Mouse (Mus musculus): ENCODE data around the gene Triobp. TPM values are rescaled to one million over a fixed set of nuclear protein-coding genes. Genes with fewer than 3 reads are reported as not detected.

The Triobp gene
- polyA plus RNA-seq, 1 experiment from 2014 or later, result 60.1 TPM

- 4% methylated on average over 9 of the region's 9 CpGs for WGBS
- Histone ChIP-seq H3K4me1 (replicated peaks; ENCODE audit: control insufficient read depth, insufficient read depth, low read length) (no peaks in the 10 kb centered on the region), H3K36me3 (ENCODE audit: control insufficient read depth, insufficient read depth, low read length) (peaks cover 9% of the 10 kb centered on the region; the same call in 1 of the 2 replicates), H3K27me3 (ENCODE audit: control insufficient read depth, insufficient read depth, low read length) (no peaks in the 10 kb centered on the region; the same call in 1 of the 2 replicates), H3K9ac (ENCODE audit: low read length) (peak overlapping the region; percentile 41), H3K4me2 (ENCODE audit: low read depth, low read length, severe bottlenecking) (peak overlapping the region; percentile 43), H3K9me3 (ENCODE audit: control insufficient read depth, low read length) (no peaks in the 10 kb centered on the region), H3K4me3 (ENCODE audit: low read depth, low read length) (peak overlapping the region; percentile 18), H3K27ac (ENCODE audit: low read depth, low read length) (no peak overlapping the region)
- ATAC-seq (replicated peaks; ENCODE audit: low FRiP score), result peak; percentile 63
- DNase-seq (ENCODE audit: low spot score), result peak; percentile 87
These were observed 4.9 kb upstream of the Triobp start for GRCm38 (mm10) chr15:78942663-78943062.

- no peak overlapping the region for H3K27ac ChIP-seq (ENCODE audit: low read depth, low read length)
- WGBS, result 79% methylated on average over 7 of the region's 7 CpGs
These were observed 1.3 kb upstream of the Triobp start for GRCm38 (mm10) chr15:78946232-78946631.

GRCm38 (mm10) chr15:78948152-78948725, 715 bp downstream of the Triobp start:
- Histone ChIP-seq H3K27me3 (ENCODE audit: control insufficient read depth, insufficient read depth, low read length) (no peaks in the 10 kb centered on the region; the same call in 1 of the 2 replicates), H3K4me1 (replicated peaks; ENCODE audit: control insufficient read depth, insufficient read depth, low read length) (peaks cover 6% of the 10 kb centered on the region; the same call in 1 of the 2 replicates), H3K9ac (ENCODE audit: low read length) (peak overlapping the region; percentile 62), H3K9me3 (ENCODE audit: control insufficient read depth, low read length) (no peaks in the 10 kb centered on the region), H3K4me2 (ENCODE audit: low read depth, low read length, severe bottlenecking) (peak overlapping the region; percentile 78), H3K36me3 (ENCODE audit: control insufficient read depth, insufficient read depth, low read length) (no peaks in the 10 kb centered on the region), H3K4me3 (ENCODE audit: low read depth, low read length) (peak overlapping the region; percentile 47), H3K27ac (ENCODE audit: low read depth, low read length) (0 out of 2 replicates have a peak overlapping the region, but pooled peaks have one; percentile 26)
- DNase-seq (ENCODE audit: low spot score) (no peak), ATAC-seq (replicated peaks; ENCODE audit: low FRiP score) (0 out of 2 replicates have a peak, but pooled peaks have one; percentile 18)
- WGBS, result 4% methylated on average over 11 of the region's 11 CpGs

More at GRCm38 (mm10) chr15:78946232-78946631, 1.3 kb upstream of the Triobp start:
- H3K36me3 ChIP-seq (ENCODE audit: control insufficient read depth, insufficient read depth, low read length), result peaks cover 3% of the 10 kb centered on the region; the same call in 1 of the 2 replicates
- no peaks in the 10 kb centered on the region for H3K9me3 ChIP-seq (ENCODE audit: control insufficient read depth, low read length)
- H3K9ac ChIP-seq (ENCODE audit: low read length), result no peak overlapping the region
- H3K4me2 ChIP-seq (ENCODE audit: low read depth, low read length, severe bottlenecking), result no peak overlapping the region
- ATAC-seq (replicated peaks; ENCODE audit: low FRiP score) (no peak), DNase-seq (ENCODE audit: low spot score) (no peak)
- H3K4me1 ChIP-seq (replicated peaks; ENCODE audit: control insufficient read depth, insufficient read depth, low read length), result peaks cover 6% of the 10 kb centered on the region; the same call in 1 of the 2 replicates
- no peak overlapping the region for H3K4me3 ChIP-seq (ENCODE audit: low read depth, low read length)
- H3K27me3 ChIP-seq (ENCODE audit: control insufficient read depth, insufficient read depth, low read length), result no peaks in the 10 kb centered on the region; the same call in 1 of the 2 replicates

- 93% methylated on average over 3 of the region's 3 CpGs for WGBS
- Histone ChIP-seq H3K36me3 (ENCODE audit: control insufficient read depth, insufficient read depth, low read length) (no peaks in the 10 kb centered on the region), H3K9me3 (ENCODE audit: control insufficient read depth, low read length) (no peaks in the 10 kb centered on the region), H3K4me1 (replicated peaks; ENCODE audit: control insufficient read depth, insufficient read depth, low read length) (peaks cover 6% of the 10 kb centered on the region; the same call in 1 of the 2 replicates), H3K9ac (ENCODE audit: low read length) (no peak overlapping the region; the same call in 1 of the 2 replicates), H3K27ac (ENCODE audit: low read depth, low read length) (no peak overlapping the region), H3K4me3 (ENCODE audit: low read depth, low read length) (no peak overlapping the region), H3K4me2 (ENCODE audit: low read depth, low read length, severe bottlenecking) (peak overlapping the region; percentile 78), H3K27me3 (ENCODE audit: control insufficient read depth, insufficient read depth, low read length) (no peaks in the 10 kb centered on the region; the same call in 1 of the 2 replicates)
- DNase-seq (ENCODE audit: low spot score) (no peak), ATAC-seq (replicated peaks; ENCODE audit: low FRiP score) (no peak)
These were observed 1.4 kb downstream of the Triobp start for GRCm38 (mm10) chr15:78948883-78949282.

GRCm38 (mm10) chr15:78955663-78956062, 8.1 kb downstream of the Triobp start:
- WGBS, result 75% methylated on average over 3 of the region's 3 CpGs
- H3K36me3 ChIP-seq (ENCODE audit: control insufficient read depth, insufficient read depth, low read length), result no peaks in the 10 kb centered on the region

GRCm38 (mm10) chr15:78956351-78956750, 8.8 kb downstream of the Triobp start:
- no peak overlapping the region for H3K27ac ChIP-seq (ENCODE audit: low read depth, low read length)
- 91% methylated on average over 4 of the region's 4 CpGs for WGBS
- ATAC-seq (replicated peaks; ENCODE audit: low FRiP score) (0 out of 2 replicates have a peak, but pooled peaks have one; percentile 18), DNase-seq (ENCODE audit: low spot score) (no peak)
- no peaks in the 10 kb centered on the region for H3K36me3 ChIP-seq (ENCODE audit: control insufficient read depth, insufficient read depth, low read length)
- H3K4me1 ChIP-seq (replicated peaks; ENCODE audit: control insufficient read depth, insufficient read depth, low read length), result no peaks in the 10 kb centered on the region
- H3K4me2 ChIP-seq (ENCODE audit: low read depth, low read length, severe bottlenecking), result no peak overlapping the region
- H3K9ac ChIP-seq (ENCODE audit: low read length), result no peak overlapping the region
- no peak overlapping the region for H3K4me3 ChIP-seq (ENCODE audit: low read depth, low read length)
- H3K27me3 ChIP-seq (ENCODE audit: control insufficient read depth, insufficient read depth, low read length), result no peaks in the 10 kb centered on the region
- H3K9me3 ChIP-seq (ENCODE audit: control insufficient read depth, low read length), result no peaks in the 10 kb centered on the region

More at GRCm38 (mm10) chr15:78955663-78956062, 8.1 kb downstream of the Triobp start:
- Histone ChIP-seq H3K4me2 (ENCODE audit: low read depth, low read length, severe bottlenecking) (no peak overlapping the region), H3K9me3 (ENCODE audit: control insufficient read depth, low read length) (no peaks in the 10 kb centered on the region), H3K27me3 (ENCODE audit: control insufficient read depth, insufficient read depth, low read length) (no peaks in the 10 kb centered on the region), H3K27ac (ENCODE audit: low read depth, low read length) (no peak overlapping the region), H3K4me1 (replicated peaks; ENCODE audit: control insufficient read depth, insufficient read depth, low read length) (no peaks in the 10 kb centered on the region), H3K9ac (ENCODE audit: low read length) (no peak overlapping the region), H3K4me3 (ENCODE audit: low read depth, low read length) (no peak overlapping the region)
- ATAC-seq (replicated peaks; ENCODE audit: low FRiP score) (no peak), DNase-seq (ENCODE audit: low spot score) (no peak)

GRCm38 (mm10) chr15:78957021-78957420, 9.5 kb downstream of the Triobp start:
- no peak overlapping the region for H3K27ac ChIP-seq (ENCODE audit: low read depth, low read length)
- H3K4me2 ChIP-seq (ENCODE audit: low read depth, low read length, severe bottlenecking), result no peak overlapping the region
- ATAC-seq (replicated peaks; ENCODE audit: low FRiP score) (no peak), DNase-seq (ENCODE audit: low spot score) (no peak)
- no peaks in the 10 kb centered on the region for H3K9me3 ChIP-seq (ENCODE audit: control insufficient read depth, low read length)
- H3K4me1 ChIP-seq (replicated peaks; ENCODE audit: control insufficient read depth, insufficient read depth, low read length), result no peaks in the 10 kb centered on the region
- no peaks in the 10 kb centered on the region for H3K36me3 ChIP-seq (ENCODE audit: control insufficient read depth, insufficient read depth, low read length)
- H3K9ac ChIP-seq (ENCODE audit: low read length), result no peak overlapping the region
- no peaks in the 10 kb centered on the region for H3K27me3 ChIP-seq (ENCODE audit: control insufficient read depth, insufficient read depth, low read length)
- H3K4me3 ChIP-seq (ENCODE audit: low read depth, low read length), result no peak overlapping the region
- 79% methylated on average over 15 of the region's 15 CpGs for WGBS

GRCm38 (mm10) chr15:78959537-78959936, 12.0 kb downstream of the Triobp start:
- 0 out of 2 replicates have a peak, but pooled peaks cover 2% of the 10 kb centered on the region for H3K4me1 ChIP-seq (replicated peaks; ENCODE audit: control insufficient read depth, insufficient read depth, low read length)
- WGBS, result 90% methylated on average over 11 of the region's 11 CpGs
- no peaks in the 10 kb centered on the region for H3K36me3 ChIP-seq (ENCODE audit: control insufficient read depth, insufficient read depth, low read length)
- no peaks in the 10 kb centered on the region for H3K27me3 ChIP-seq (ENCODE audit: control insufficient read depth, insufficient read depth, low read length)
- ATAC-seq (replicated peaks; ENCODE audit: low FRiP score) (no peak), DNase-seq (ENCODE audit: low spot score) (no peak)
- no peak overlapping the region for H3K27ac ChIP-seq (ENCODE audit: low read depth, low read length)
- H3K4me3 ChIP-seq (ENCODE audit: low read depth, low read length), result no peak overlapping the region
- H3K9me3 ChIP-seq (ENCODE audit: control insufficient read depth, low read length), result no peaks in the 10 kb centered on the region
- H3K4me2 ChIP-seq (ENCODE audit: low read depth, low read length, severe bottlenecking), result no peak overlapping the region
- H3K9ac ChIP-seq (ENCODE audit: low read length), result no peak overlapping the region
